Mouse (Mus musculus): ENCODE data around the gene Sec1.

Sec1 gene

DNA sequence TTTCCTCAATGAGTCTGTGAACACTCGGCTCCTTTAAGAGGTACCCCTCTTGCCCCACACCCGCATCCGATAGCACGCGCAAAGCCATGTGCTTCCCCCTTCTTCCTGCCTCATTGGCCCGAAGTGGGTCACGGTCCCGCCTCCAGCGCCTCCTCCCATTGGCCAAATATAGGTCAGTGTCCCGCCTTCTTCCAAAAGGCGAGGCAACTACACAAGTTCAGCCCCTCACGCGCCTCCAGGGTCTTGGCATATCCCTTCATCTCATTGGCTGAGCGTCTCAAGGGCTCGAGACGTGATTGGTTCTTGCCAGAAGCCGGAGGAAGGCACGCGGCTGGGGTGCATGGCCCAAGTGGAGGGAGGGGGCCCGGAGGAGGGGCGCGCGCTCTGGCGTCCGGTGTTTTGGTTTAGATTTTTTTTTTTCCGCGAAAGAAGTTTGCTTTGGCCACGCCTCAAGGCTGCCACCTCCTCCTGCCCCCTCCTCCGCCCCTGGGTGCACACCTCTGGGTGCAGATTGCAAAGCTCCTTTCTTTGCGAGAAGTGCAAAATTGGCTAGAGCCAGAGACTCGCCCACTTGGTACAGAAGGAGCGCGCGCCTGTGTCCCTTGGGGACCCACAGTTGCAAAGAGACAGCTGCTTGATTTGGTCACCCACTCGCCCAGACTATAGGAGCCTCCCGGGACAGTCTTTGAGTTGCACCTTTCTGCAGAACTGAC, 10.7 kb upstream of the Sec1 start, which contains the start of gene Dbp:
TSS of gene Dbp (plus strand) at position 359 of the 713 bp plus-strand sequence.
- peak; percentile 100 for DNase-seq (ENCODE audit: low read depth)

DNA sequence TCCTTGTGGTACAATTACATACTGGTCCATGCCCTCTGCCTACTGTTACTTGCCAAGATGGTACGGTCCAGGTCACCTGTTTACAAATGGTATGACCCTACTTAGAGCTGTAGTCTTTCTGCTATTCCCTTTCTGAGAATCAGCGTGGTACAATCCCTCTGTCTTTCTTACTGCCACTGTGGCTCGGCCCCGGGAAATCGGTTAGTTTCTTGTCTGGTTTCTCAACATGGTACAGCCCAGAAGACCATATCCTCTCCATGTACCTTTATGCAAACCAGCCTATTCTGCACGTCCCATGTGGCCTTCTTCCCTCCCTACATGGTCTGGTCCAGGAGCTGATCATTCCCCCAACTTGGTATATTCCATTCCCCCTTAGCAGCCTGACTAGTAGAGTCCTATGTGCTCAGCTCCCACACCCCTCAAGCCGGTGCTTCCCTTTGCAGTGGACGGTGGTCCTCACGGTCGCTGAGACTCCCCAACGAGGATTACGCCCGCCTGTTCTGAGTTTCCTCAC, 9.9 kb upstream of the Sec1 start:
- DNase-seq (ENCODE audit: low read depth): peak; percentile 97

- no peak for DNase-seq (ENCODE audit: low read depth)
Observed at GRCm38 (mm10) chr7:45703521-45704033, 9.4 kb upstream of the Sec1 start.

DNA sequence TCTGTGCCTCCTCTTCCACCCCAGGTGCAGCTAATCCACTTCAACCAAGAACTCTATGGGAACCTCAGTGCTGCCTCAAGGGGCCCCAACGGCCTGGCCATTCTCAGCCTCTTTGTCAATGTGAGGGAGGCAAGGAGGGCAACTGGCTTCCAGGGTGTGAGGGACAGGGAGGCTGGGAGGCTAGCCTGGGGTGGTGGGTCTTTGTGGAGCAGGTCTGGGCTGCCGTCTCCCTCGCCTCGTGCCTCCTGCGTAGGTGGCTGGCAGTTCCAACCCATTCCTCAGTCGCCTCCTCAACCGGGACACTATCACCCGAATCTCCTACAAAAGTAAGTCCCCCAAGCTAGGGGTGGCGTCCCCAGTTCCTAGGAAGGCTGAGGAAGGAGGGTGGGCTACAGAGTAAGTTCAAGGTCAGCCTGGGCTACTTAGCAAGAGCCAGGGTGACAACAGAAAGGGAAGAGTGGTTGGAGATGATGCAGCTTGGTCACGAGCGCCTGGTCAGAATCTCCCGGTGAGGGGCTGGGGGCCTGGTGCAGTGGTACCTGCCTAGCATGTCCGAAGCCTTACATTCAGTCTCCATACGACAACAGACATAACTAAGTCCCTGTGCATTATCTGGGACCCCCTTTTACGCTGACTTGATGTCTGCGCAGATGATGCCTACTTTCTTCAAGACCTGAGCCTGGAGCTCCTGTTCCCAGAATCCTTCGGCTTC, 8.8 kb upstream of the Sec1 start:
- DNase-seq (ENCODE audit: low read depth): no peak

DNA sequence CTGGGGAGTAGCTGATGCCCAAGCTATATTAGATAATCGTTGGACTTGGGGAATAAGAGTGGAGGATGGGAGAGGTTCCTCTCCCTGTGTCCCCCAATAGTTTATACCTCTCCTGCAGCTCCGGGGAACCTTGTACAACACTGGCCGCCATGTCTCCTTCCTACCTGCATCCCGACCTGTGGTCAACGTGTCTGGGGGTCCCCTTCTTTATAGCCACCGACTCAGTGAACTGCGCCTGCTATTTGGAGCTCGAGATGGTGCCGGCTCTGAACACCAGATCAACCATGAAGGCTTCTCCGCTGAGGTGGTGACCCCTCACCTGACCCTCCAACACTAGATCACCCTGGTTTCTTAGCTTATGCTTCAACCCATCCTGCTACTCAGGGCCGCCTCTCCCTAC, 8.1 kb upstream of the Sec1 start:
- no peak for DNase-seq (ENCODE audit: low read depth)

DNA sequence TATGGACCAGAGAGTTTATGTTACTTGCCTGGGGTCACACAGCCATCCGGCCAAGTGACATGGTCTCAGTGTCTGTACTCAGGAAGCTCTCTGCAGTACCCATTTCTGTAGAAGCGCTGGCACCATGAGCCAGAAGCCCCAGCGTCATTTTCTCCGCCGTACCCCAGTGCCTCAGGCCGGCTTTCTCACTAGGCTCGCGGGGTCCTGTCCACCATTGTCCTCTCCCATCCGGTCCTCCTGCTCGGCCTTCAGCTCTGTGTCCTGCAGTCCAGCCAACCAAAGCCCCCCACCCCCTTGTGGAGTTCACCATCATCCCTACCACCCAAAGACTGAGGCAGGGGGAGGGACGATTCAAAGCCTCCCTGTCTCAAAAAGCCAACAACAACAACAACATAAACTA, 7.4 kb upstream of the Sec1 start:
- no peak for DNase-seq (ENCODE audit: low read depth)

DNA sequence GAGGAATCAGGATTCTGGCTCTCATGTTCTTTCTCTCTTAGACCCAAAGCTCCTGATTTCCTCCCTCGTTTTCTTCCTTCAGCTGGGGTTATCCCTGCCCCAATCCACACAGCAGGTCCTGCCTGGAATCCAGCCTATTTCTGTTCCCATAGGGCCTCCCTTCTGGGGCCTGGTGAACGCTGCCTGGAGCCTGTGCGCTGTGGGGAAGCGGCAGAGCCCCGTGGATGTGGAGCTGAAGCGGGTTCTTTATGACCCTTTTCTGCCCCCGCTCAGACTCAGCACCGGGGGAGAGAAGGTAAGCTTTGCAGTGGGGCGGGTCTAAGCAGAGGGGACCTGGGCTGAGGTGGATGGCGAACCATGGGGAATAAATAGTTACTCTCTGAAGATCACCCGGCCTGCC, 6.9 kb upstream of the Sec1 start:
- DNase-seq (ENCODE audit: low read depth): no peak

- DNase-seq (ENCODE audit: low read depth): peak; percentile 67
Observed at GRCm38 (mm10) chr7:45700301-45701015, 6.3 kb upstream of the Sec1 start.

- no peak for DNase-seq (ENCODE audit: low read depth)
Observed at GRCm38 (mm10) chr7:45699523-45700141, 5.4 kb upstream of the Sec1 start, which contains the start of gene Car11. TSS of gene Car11 (plus strand) at chr7:45699843.

DNA sequence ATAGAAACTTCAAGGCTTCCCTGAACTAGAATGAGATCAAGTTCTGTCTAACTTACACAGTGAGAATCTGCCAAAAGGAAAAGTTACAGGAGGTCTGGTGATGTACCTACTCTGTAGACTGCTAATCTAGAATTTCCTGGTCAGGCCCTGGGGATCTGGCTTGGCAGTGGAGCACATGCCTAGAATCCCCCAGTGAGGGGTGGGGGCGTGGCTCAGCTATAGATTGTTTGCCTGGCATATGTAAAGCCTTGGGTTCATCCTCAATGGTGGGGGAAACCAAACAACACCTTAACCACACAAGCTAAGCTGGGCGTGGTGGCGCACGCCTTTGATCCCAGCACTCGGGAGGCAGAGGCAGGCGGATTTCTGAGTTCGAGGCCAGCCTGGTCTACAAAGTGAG, 3.7 kb upstream of the Sec1 start:
- no peak for DNase-seq (ENCODE audit: low read depth)

DNA sequence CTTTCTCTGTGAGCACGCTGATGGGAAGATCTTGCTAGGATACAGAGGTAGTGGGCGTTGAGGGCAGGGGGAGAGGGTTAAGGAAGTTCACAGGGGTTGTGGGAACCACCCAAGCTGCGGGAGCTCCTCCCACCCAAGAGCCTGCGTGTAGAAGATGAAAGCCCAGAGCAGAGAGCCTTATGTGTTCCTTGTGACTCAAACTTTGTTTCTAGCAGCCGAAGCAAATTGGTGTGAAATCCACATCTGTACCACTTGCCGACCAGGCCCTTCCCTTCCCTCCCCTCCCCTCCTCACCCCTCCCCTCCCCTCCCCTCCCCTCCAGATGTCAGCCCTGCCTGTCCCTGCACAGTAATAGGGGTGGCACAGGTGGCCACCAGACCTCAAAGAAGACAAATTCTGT, 896 bp upstream of the Sec1 start:
- DNase-seq (ENCODE audit: low read depth): no peak

- DNase-seq (ENCODE audit: low read depth): no peak
Observed at GRCm38 (mm10) chr7:45692364-45692763, 1.8 kb downstream of the Sec1 start.

- DNase-seq (ENCODE audit: low read depth): no peak
Observed at GRCm38 (mm10) chr7:45689800-45690199, 4.4 kb downstream of the Sec1 start.

GRCm38 (mm10) chr7:45689099-45689498, 5.1 kb downstream of the Sec1 start:
- DNase-seq (ENCODE audit: low read depth): no peak

DNA sequence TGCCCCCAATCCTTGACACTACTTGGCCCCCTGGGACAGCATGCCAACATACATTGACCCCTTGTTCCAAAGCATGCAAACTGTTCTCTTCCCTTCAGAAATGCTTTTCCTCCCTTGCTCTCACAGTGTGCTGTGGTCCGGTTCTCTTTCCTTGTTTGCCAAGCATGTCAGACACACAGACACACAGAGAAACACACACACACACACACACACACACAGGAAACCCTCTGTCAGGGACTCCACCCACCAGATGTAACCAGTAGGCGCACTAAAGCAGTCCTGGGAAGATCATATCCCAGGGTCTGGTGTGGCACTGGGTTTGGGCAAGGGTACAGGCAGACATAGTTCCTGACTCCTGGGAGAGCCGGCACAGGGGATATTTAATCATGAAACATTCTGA, 7.4 kb downstream of the Sec1 start:
- no peak for DNase-seq (ENCODE audit: low read depth)

- DNase-seq (ENCODE audit: low read depth): no peak
Observed at GRCm38 (mm10) chr7:45685811-45686210, 8.4 kb downstream of the Sec1 start.

GRCm38 (mm10) chr7:45683396-45684050, 10.7 kb downstream of the Sec1 start, which contains the start of gene Ntn5:
TSS of gene Ntn5 (plus strand) at chr7:45684022.
- DNase-seq (ENCODE audit: low read depth): no peak

DNA sequence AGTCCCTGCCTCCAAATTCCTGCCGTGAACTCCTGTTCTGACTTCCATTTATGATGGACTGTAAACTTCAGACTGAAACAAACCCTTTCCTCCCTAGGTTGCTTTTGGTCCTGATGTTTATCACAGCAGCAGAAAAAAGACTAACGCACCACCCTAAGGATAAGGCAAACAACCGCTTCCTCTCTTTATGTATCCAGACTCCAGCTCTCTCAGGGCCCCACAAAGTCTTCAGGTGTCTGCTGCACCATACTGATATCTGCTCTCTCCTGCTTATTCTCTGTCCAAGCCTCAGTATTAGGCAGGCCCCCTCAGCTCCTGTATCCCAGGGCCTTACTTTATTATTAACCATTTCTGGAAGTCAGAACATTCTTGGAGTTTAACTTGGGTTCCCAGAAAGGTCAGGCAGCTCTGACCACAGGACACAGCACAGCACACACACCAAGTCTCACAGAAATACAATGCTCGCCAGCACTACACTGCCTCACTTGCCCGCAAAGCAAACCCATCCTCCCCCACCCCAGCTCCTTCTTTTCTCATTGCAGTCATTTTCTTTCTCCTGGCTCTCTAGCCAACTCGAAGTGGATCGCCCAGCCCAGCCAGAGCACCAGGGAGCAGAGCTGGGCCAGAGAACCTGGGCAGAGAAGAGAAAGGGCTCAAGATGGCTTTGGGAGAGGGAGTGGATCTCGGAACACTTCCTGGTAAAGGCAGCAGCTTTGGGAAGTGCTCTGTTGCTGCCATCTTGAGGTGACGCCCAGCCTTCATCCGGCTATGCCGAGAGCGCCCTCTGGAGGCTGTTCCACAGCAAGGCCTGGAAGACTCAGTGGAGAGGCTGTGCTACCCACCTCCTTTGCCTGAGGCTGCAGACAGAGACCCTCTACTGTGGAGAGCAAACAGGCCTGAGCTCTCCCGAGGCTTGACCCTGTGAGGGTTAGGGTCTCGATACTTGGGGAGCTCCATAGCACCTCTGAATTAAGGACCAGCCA, 11.8 kb downstream of the Sec1 start:
- DNase-seq (ENCODE audit: low read depth): peak; percentile 92

DNA sequence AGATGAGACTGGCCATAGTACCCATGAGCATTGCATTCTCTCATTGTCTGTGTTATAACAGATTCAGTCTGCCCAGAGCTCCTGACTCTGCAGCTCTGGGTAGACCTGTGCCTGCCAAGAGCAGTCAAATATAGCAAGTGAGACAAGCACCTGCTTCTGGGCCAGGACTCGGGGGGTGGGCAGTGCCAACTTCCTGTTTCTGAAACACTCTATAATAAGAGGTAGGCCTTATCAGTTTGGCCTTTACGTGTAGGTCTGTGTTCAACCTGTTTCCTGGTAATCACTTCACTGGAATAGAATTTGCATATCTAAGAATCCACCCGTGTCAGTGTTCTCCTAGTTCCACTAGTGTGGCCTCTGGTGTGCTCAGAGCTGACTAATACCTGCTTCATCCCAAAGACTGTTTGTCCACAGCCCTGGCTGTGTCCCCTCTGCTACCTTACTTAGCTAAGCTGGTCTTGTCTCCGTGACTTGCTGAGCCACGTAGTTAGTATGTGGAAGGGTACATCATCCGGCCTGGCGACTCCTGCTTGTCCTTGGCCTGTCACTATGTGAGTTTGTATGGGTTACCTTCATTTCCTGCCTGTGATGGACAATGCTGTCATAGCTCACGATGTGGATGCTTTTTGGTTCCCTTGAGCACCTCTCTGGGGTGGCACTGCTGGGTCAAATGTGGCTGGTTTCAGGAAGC, 13.0 kb downstream of the Sec1 start:
- DNase-seq (ENCODE audit: low read depth): peak; percentile 60

Measured in 416B (cell line).